Mouse (Mus musculus) embryonic facial prominence, embryonic 14.5 days (tissue): ENCODE results near the gene Cyp2d34. TPM values are rescaled to one million over a fixed set of nuclear protein-coding genes. Genes with fewer than 3 reads are reported as not detected.

Experiments used
- ATAC-seq: fragments of 200-750 bp; cut with Nextera tagmentation; 2 replicates; pipeline ENCODE4 v1.8.0; 2017; ENCODE audit warnings: low read depth, moderate number of reproducible peaks, moderate TSS enrichment
- DNase-seq: peaks from one replicate; pipeline ENCODE4 v3.0.0-alpha.2; 2015; ENCODE audit warnings: low spot score
- H3K27ac ChIP-seq: fragments of 300-500 bp; sonication (generic); replicated peaks from 2 replicates; pipeline ENCODE4 v1.5.1; 2014; ENCODE audit warnings: low read depth, mild to moderate bottlenecking, low read length, moderate library complexity
- H3K27me3 ChIP-seq: fragments of 300-500 bp; sonication (generic); replicated peaks from 2 replicates; pipeline ENCODE4 v1.6.1; 2014; ENCODE audit warnings: low read length; ENCODE audit not compliant: control insufficient read depth, insufficient read depth
- H3K36me3 ChIP-seq: fragments of 300-500 bp; sonication (generic); 2 replicates; pipeline ENCODE4 v1.6.1; 2014; ENCODE audit warnings: low read length, mixed read lengths; ENCODE audit not compliant: control insufficient read depth, insufficient read depth
- H3K4me1 ChIP-seq: fragments of 300-500 bp; sonication (generic); 2 replicates; pipeline ENCODE4 v1.6.1; 2014; ENCODE audit warnings: antibody characterized with exemption, low read length; ENCODE audit not compliant: control insufficient read depth, insufficient read depth
- H3K4me2 ChIP-seq: fragments of 300-500 bp; sonication (generic); 2 replicates; pipeline ENCODE4 v1.6.1; 2014; ENCODE audit warnings: low read depth, mild to moderate bottlenecking, low read length, moderate library complexity, mixed read lengths
- H3K4me3 ChIP-seq: fragments of 300-500 bp; sonication (generic); 2 replicates; pipeline ENCODE4 v1.5.1; 2014; ENCODE audit warnings: low read depth, mild to moderate bottlenecking, low read length
- H3K9ac ChIP-seq: fragments of 300-500 bp; sonication (generic); 2 replicates; pipeline ENCODE4 v1.6.1; 2014; ENCODE audit warnings: low read depth, mild to moderate bottlenecking, low read length, moderate library complexity, mixed read lengths
- H3K9me3 ChIP-seq: fragments of 300-500 bp; sonication (generic); 2 replicates; pipeline ENCODE4 v1.6.1; 2016; ENCODE audit warnings: low read length; ENCODE audit not compliant: control insufficient read depth
- WGBS: fragments of 180-500 bp; shearing (Covaris S2); extraction: QIAGEN DNeasy Blood & Tissue Kit; methylation state at CpG from one replicate; pipeline ENCODE4 v1.1.7; 2014; 5-methylcytosine and 5-hydroxymethylcytosine counted together
- polyA plus RNA-seq: library from polyadenylated mRNA; unstranded; fragments of >200 nt; fragmentation: Nextera tagmentation; extraction: Ambion mirVana; gene quantifications from 2 replicates; pipeline ENCODE4 v1.2.1, GENCODE M21; 2014

Cyp2d34 gene
- polyA plus RNA-seq: not detected in 2 replicates

GRCm38 (mm10) chr15:82620531-82621202 is at the start of gene Cyp2d34:
TSS of gene Cyp2d34 (minus strand) at chr15:82620946.
- no peak within 1 kb of the TSS for H3K9ac ChIP-seq
- H3K4me1 ChIP-seq: no peaks in the 10 kb centered on the region
- no peaks in the 10 kb centered on the region for H3K9me3 ChIP-seq
- ATAC-seq (no peak), DNase-seq (no peak)
- H3K36me3 ChIP-seq: no peaks in the 10 kb centered on the region
- no peaks in the 10 kb centered on the region for H3K27me3 ChIP-seq
- 89% methylated on average over 7 of the region's 7 CpGs for WGBS
- no peak within 1 kb of the TSS for H3K4me3 ChIP-seq
- no peak within 1 kb of the TSS for H3K4me2 ChIP-seq
- no peak within 1 kb of the TSS for H3K27ac ChIP-seq

GRCm38 (mm10) chr15:82656346-82656745 is 35.6 kb upstream of the Cyp2d34 start:
- ATAC-seq: no peak
- 71% methylated on average over 2 of the region's 2 CpGs for WGBS

GRCm38 (mm10) chr15:82644371-82644770 is 23.6 kb upstream of the Cyp2d34 start:
- no peaks in the 10 kb centered on the region for H3K27me3 ChIP-seq
- no peak for DNase-seq
- 74% methylated on average over 3 of the region's 3 CpGs for WGBS

More at GRCm38 (mm10) chr15:82656346-82656745, 35.6 kb upstream of the Cyp2d34 start:
- Histone ChIP-seq H3K4me2 (no peak overlapping the region), H3K9ac (no peak overlapping the region), H3K27me3 (no peaks in the 10 kb centered on the region), H3K9me3 (no peaks in the 10 kb centered on the region), H3K4me1 (no peaks in the 10 kb centered on the region), H3K27ac (no peak overlapping the region), H3K36me3 (no peaks in the 10 kb centered on the region), H3K4me3 (no peak overlapping the region)
- DNase-seq: no peak

GRCm38 (mm10) chr15:82643771-82644170 is 23.0 kb upstream of the Cyp2d34 start:
- Histone ChIP-seq H3K27ac (no peak overlapping the region), H3K4me1 (no peaks in the 10 kb centered on the region), H3K4me2 (no peak overlapping the region), H3K4me3 (no peak overlapping the region), H3K9me3 (no peaks in the 10 kb centered on the region), H3K9ac (no peak overlapping the region), H3K27me3 (no peaks in the 10 kb centered on the region), H3K36me3 (no peaks in the 10 kb centered on the region)
- DNase-seq (no peak), ATAC-seq (no peak)
- WGBS: 92% methylated on average over 5 of the region's 5 CpGs

More at GRCm38 (mm10) chr15:82644371-82644770, 23.6 kb upstream of the Cyp2d34 start:
- no peak overlapping the region for H3K27ac ChIP-seq
- no peaks in the 10 kb centered on the region for H3K9me3 ChIP-seq
- no peak overlapping the region for H3K4me2 ChIP-seq
- H3K4me3 ChIP-seq: no peak overlapping the region
- no peaks in the 10 kb centered on the region for H3K4me1 ChIP-seq
- ATAC-seq: no peak
- H3K9ac ChIP-seq: no peak overlapping the region
- H3K36me3 ChIP-seq: no peaks in the 10 kb centered on the region

- no peaks in the 10 kb centered on the region for H3K9me3 ChIP-seq
- no peak overlapping the region for H3K27ac ChIP-seq
- H3K4me3 ChIP-seq: no peak overlapping the region
- H3K36me3 ChIP-seq: no peaks in the 10 kb centered on the region
- WGBS: 80% methylated on average over 3 of the region's 3 CpGs
- H3K9ac ChIP-seq: no peak overlapping the region
- no peaks in the 10 kb centered on the region for H3K27me3 ChIP-seq
- H3K4me2 ChIP-seq: no peak overlapping the region
- DNase-seq (no peak), ATAC-seq (no peak)
- no peaks in the 10 kb centered on the region for H3K4me1 ChIP-seq
Measured at GRCm38 (mm10) chr15:82642771-82643170, 22.0 kb upstream of the Cyp2d34 start.

GRCm38 (mm10) chr15:82641921-82642320 is 21.2 kb upstream of the Cyp2d34 start:
- no peaks in the 10 kb centered on the region for H3K36me3 ChIP-seq
- 80% methylated on average over 2 of the region's 2 CpGs for WGBS
- DNase-seq: no peak

GRCm38 (mm10) chr15:82641390-82641789 is 20.6 kb upstream of the Cyp2d34 start:
- Histone ChIP-seq H3K4me2 (no peak overlapping the region), H3K9me3 (no peaks in the 10 kb centered on the region), H3K27me3 (no peaks in the 10 kb centered on the region), H3K4me3 (no peak overlapping the region), H3K36me3 (no peaks in the 10 kb centered on the region), H3K4me1 (no peaks in the 10 kb centered on the region), H3K27ac (no peak overlapping the region), H3K9ac (no peak overlapping the region)
- no peak for ATAC-seq
- WGBS: 83% methylated on average over 5 of the region's 5 CpGs
- DNase-seq: no peak

More at GRCm38 (mm10) chr15:82641921-82642320, 21.2 kb upstream of the Cyp2d34 start:
- no peak for ATAC-seq
- H3K4me1 ChIP-seq: no peaks in the 10 kb centered on the region
- H3K9me3 ChIP-seq: no peaks in the 10 kb centered on the region
- H3K9ac ChIP-seq: no peak overlapping the region
- H3K27ac ChIP-seq: no peak overlapping the region
- H3K27me3 ChIP-seq: no peaks in the 10 kb centered on the region
- H3K4me2 ChIP-seq: no peak overlapping the region
- no peak overlapping the region for H3K4me3 ChIP-seq

GRCm38 (mm10) chr15:82640201-82640600 is 19.5 kb upstream of the Cyp2d34 start:
- Histone ChIP-seq H3K27ac (no peak overlapping the region), H3K9me3 (no peaks in the 10 kb centered on the region), H3K27me3 (no peaks in the 10 kb centered on the region), H3K4me3 (no peak overlapping the region), H3K9ac (no peak overlapping the region), H3K36me3 (no peaks in the 10 kb centered on the region), H3K4me2 (no peak overlapping the region), H3K4me1 (no peaks in the 10 kb centered on the region)
- WGBS: 87% methylated on average over 7 of the region's 7 CpGs
- ATAC-seq (no peak), DNase-seq (no peak)
